Comparison of ENCODE assay signal across 8 mouse cellular contexts in genomic region chr7:19023357-19023814, GRCm38 (mm10). TPM values are rescaled to one million over a fixed set of nuclear protein-coding genes. Genes with fewer than 3 reads are reported as not detected.
DNase-seq lines count a peak whose midpoint lies in the region; ATAC-seq and TF ChIP-seq lines count a peak whose summit lies in the region.

Gene Foxa3, minus strand, starts transcription at chr7:19023538.

- TF ChIP-seq POLR2A in embryonic fibroblast, embryonic 13.5 days (IDR thresholded peaks at IDR 0.05; ENCODE audit: low read depth, low read length), result no peak

- 0 out of 2 replicates have a peak, but pooled peaks have one; percentile 18 for ATAC-seq in heart, postnatal 0 days (ENCODE audit: insufficient read depth, low read depth)
- ATAC-seq in stomach, postnatal 0 days (ENCODE audit: low FRiP score, low TSS enrichment), result peak; percentile 71

- no peak within 1 kb of the TSS for H3K27ac ChIP-seq in embryonic fibroblast, embryonic 13.5 days (ENCODE audit: insufficient read depth, low read length)
- peak within 1 kb of the TSS; percentile 36 for H3K27ac ChIP-seq in heart, postnatal 0 days (ENCODE audit: low read depth)
- peak within 1 kb of the TSS; percentile 73 for H3K27ac ChIP-seq in stomach, postnatal 0 days (replicated peaks)

- no peaks in the 10 kb centered on the region for H3K36me3 ChIP-seq in heart, postnatal 0 days (replicated peaks; ENCODE audit: control insufficient read depth, insufficient read depth, low read length)
- H3K36me3 ChIP-seq in stomach, postnatal 0 days (ENCODE audit: control insufficient read depth, insufficient read depth, low read length), result no peaks in the 10 kb centered on the region

- peak within 1 kb of the TSS; percentile 92 for H3K4me2 ChIP-seq in heart, postnatal 0 days (ENCODE audit: low read depth, low read length)
- peak within 1 kb of the TSS; percentile 92 for H3K4me2 ChIP-seq in stomach, postnatal 0 days (replicated peaks; ENCODE audit: low read depth)

- peak within 1 kb of the TSS; percentile 92 for H3K4me3 ChIP-seq in embryonic fibroblast, embryonic 13.5 days (ENCODE audit: insufficient read depth, low read length)
- peak within 1 kb of the TSS; percentile 88 for H3K4me3 ChIP-seq in heart, postnatal 0 days (ENCODE audit: low read depth, low read length)
- peak within 1 kb of the TSS; percentile 97 for H3K4me3 ChIP-seq in stomach, postnatal 0 days (ENCODE audit: low read depth, low read length)

- peaks cover 45% of the 10 kb centered on the region for H3K27me3 ChIP-seq in heart, postnatal 0 days (ENCODE audit: control insufficient read depth, insufficient read depth, low read length)
- 0 out of 2 replicates have a peak, but pooled peaks cover 7% of the 10 kb centered on the region for H3K27me3 ChIP-seq in stomach, postnatal 0 days (ENCODE audit: control insufficient read depth, insufficient read depth, low read length)

- no peaks in the 10 kb centered on the region for H3K9me3 ChIP-seq in heart, postnatal 0 days (replicated peaks; ENCODE audit: control insufficient read depth, low read length)
- H3K9me3 ChIP-seq in stomach, postnatal 0 days (ENCODE audit: control insufficient read depth, low read length), result no peaks in the 10 kb centered on the region

- no peak for TF ChIP-seq EP300 in heart, postnatal 0 days (IDR thresholded peaks at IDR 0.05; ENCODE audit: low read depth)
- TF ChIP-seq EP300 in stomach, postnatal 0 days (optimal IDR thresholded peaks at IDR 0.05), result no peak

- H3K9ac ChIP-seq in heart, postnatal 0 days (replicated peaks; ENCODE audit: low read depth, low read length), result peak within 1 kb of the TSS; percentile 88
- H3K9ac ChIP-seq in stomach, postnatal 0 days (ENCODE audit: low read length), result peak within 1 kb of the TSS; percentile 88

- 2% methylated on average over 28 of the region's 30 CpGs for WGBS in heart, postnatal 0 days
- 1% methylated on average over 29 of the region's 30 CpGs for WGBS in stomach, postnatal 0 days

- peak; percentile 70 for DNase-seq in A20 (ENCODE audit: low read depth, low spot score)
- DNase-seq in NIH3T3 (ENCODE audit: low read depth), result peak; percentile 75
- no peak for DNase-seq in heart, postnatal 0 days (ENCODE audit: low spot score)
- DNase-seq in kidney, postnatal 14 days, result peak; percentile 60
- DNase-seq in lung, postnatal 4 days, result peak; percentile 59 to 69
- peak; percentile 89 for DNase-seq in stomach, postnatal 0 days (ENCODE audit: low spot score)
- DNase-seq in c-Kit-positive CD71-positive TER-119-positive erythroid progenitor cells, embryonic 14.5 days (ENCODE audit: low spot score), result no peak

- peaks cover 7% of the 10 kb centered on the region for H3K4me1 ChIP-seq in embryonic fibroblast, embryonic 13.5 days (ENCODE audit: control insufficient read depth, insufficient read depth, low read length)
- H3K4me1 ChIP-seq in heart, postnatal 0 days (ENCODE audit: control insufficient read depth, insufficient read depth), result peaks cover 12% of the 10 kb centered on the region; the same call in 1 of the 2 replicates
- no peaks in the 10 kb centered on the region for H3K4me1 ChIP-seq in stomach, postnatal 0 days (replicated peaks; ENCODE audit: control insufficient read depth, insufficient read depth)

- TF ChIP-seq CTCF in embryonic fibroblast, embryonic 13.5 days (IDR thresholded peaks at IDR 0.05; ENCODE audit: borderline replicate concordance, insufficient read depth, low read length), result no peak
- peak; percentile 27 for TF ChIP-seq CTCF in heart, postnatal 0 days (IDR thresholded peaks at IDR 0.05; ENCODE audit: low read depth)
- TF ChIP-seq CTCF in stomach, postnatal 0 days (IDR thresholded peaks at IDR 0.05; ENCODE audit: low read depth), result peak; percentile 68

RNA-seq across cellular contexts. Expression of gene Foxa3, which starts in this region (rescaled TPM):
- polyA plus RNA-seq in embryonic fibroblast, embryonic 13.5 days (2011; ENCODE audit: insufficient read length, low read depth, missing spikeins), result not detected in 2 replicates
- total RNA-seq in heart, postnatal 0 days (2014; rRNA removed; ENCODE audit: low replicate concordance), result not detected in 2 replicates
- 0.11 TPM in 1 of 2 replicates, not detected in the other for polyA plus RNA-seq in heart, postnatal 0 days (2015; fragmentation: Nextera tagmentation; extraction: Ambion mirVana)
- 39.2 and 46.0 TPM in 2 replicates for polyA plus RNA-seq in stomach, postnatal 0 days (2015; fragmentation: Nextera tagmentation; extraction: Ambion mirVana)

Comparison
In these comparisons a context has a peak if more than half of its experiments do, and no peak if none do; other contexts are left out.
1. RNA of gene Foxa3 (polyA plus RNA-seq): 39.2 to 46.0 TPM in stomach, postnatal 0 days; not detected in embryonic fibroblast, embryonic 13.5 days and 0.11 TPM in heart, postnatal 0 days; every median in the first group is over 10 times any median in the second.
2. Peak in ATAC-seq, H3K4me3 ChIP-seq, H3K27ac ChIP-seq, H3K9ac ChIP-seq and H3K4me2 ChIP-seq in heart, postnatal 0 days; RNA of the gene not detected or under 1 TPM.
3. DNase-seq: peak in A20 (single experiment), NIH3T3 (single experiment), kidney, postnatal 14 days (single experiment), lung, postnatal 4 days (2 of 2) and stomach, postnatal 0 days (single experiment); none in heart, postnatal 0 days (single experiment) and c-Kit-positive CD71-positive TER-119-positive erythroid progenitor cells, embryonic 14.5 days (single experiment).
4. Peak in every context shown above with its lines, with median percentiles within 50 percentile points of each other: H3K4me3 ChIP-seq.